Mouse (Mus musculus): ENCODE data around the gene Ano1. TPM values are rescaled to one million over a fixed set of nuclear protein-coding genes. Genes with fewer than 3 reads are reported as not detected.

Gene Ano1
- polyA plus RNA-seq, 1 experiment from 2014 or later, result not detected

- no peak overlapping the region for H3K4me3 ChIP-seq (ENCODE audit: inconsistent target)
- WGBS (ENCODE audit: missing documents), result 78% methylated on average over 22 of the region's 22 CpGs
- no peaks in the 10 kb centered on the region for H3K79me2 ChIP-seq (ENCODE audit: inconsistent target)
- H3K36me3 ChIP-seq (ENCODE audit: inconsistent target), result no peaks in the 10 kb centered on the region
- no peak overlapping the region for H3K27ac ChIP-seq
These were observed 130.8 kb downstream of the Ano1 start for GRCm38 (mm10) chr7:144620721-144621681.

DNA sequence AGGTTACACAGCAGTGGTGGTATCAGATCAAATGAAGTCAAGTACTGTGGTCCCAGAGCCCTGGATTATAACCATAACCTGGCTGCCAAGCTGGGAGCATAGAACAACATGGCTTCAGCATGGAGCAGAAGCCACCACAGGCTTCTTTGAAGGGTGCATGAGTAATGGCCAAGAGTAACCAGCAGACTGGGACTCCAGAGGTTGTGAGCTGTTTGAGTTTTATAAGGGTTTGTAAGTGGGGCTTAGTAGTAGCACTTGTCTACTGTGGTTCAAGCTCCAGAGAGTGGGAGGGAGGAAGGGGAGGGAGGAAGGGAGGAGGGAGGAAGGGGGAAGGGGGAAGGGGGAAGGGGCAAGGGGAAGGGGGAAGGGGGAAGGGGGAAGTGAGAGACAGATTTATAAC is 131.5 kb downstream of the Ano1 start:
- Histone ChIP-seq H3K27ac (no peak overlapping the region), H3K36me3 (ENCODE audit: inconsistent target) (no peaks in the 10 kb centered on the region), H3K4me3 (ENCODE audit: inconsistent target) (no peak overlapping the region), H3K79me2 (ENCODE audit: inconsistent target) (no peaks in the 10 kb centered on the region)

DNA sequence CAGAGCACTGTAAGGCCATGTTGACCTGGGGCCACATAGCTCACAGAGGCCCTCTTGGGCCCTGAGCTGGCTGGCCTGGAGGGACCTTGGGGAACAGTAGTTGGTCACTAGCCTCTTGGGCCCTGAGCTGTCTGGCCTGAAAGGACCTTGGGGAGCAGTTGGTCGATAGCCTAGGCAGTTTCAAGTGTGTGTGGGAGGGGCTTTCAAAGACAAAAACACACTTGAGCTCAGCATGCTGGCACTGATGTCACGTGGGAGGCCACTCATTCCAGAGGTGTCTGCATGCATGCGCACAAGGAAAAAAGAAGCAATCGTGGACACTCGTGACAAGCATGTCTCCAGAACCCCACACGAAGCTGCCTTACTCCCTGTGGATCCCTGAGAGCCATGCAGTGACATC is 136.4 kb downstream of the Ano1 start:
- no peaks in the 10 kb centered on the region for H3K79me2 ChIP-seq (ENCODE audit: inconsistent target)
- no peaks in the 10 kb centered on the region for H3K36me3 ChIP-seq (ENCODE audit: inconsistent target)
- WGBS (ENCODE audit: missing documents), result 88% methylated on average over 6 of the region's 6 CpGs
- no peak overlapping the region for H3K4me3 ChIP-seq (ENCODE audit: inconsistent target)
- no peak overlapping the region for H3K27ac ChIP-seq

GRCm38 (mm10) chr7:144612829-144613228 is 138.9 kb downstream of the Ano1 start:
- no peaks in the 10 kb centered on the region for H3K36me3 ChIP-seq (ENCODE audit: inconsistent target)
- no peaks in the 10 kb centered on the region for H3K79me2 ChIP-seq (ENCODE audit: inconsistent target)
- H3K27ac ChIP-seq, result no peak overlapping the region
- H3K4me3 ChIP-seq (ENCODE audit: inconsistent target), result no peak overlapping the region
- 31% methylated on average over 4 of the region's 4 CpGs for WGBS (ENCODE audit: missing documents)

DNA sequence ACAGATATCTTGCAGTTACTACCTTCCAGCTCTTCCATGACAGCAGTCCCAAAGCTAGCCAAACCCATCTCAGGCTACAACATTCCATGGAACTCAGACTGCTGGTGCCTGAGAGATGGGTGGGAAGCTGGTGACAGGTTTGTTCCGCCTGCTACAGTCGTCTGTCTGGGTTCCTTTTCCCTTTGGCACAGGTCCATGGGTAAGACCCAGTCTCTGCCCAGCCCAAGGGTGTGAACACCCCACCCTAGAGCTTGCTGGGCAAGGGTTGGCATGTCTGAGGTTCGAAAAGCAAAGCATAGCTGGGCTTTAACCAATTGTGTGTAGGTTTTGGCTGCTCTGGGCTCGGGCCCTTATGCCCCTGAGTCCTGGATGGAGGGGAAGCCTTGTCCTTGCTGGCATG is 139.4 kb downstream of the Ano1 start:
- Histone ChIP-seq H3K79me2 (ENCODE audit: inconsistent target) (no peaks in the 10 kb centered on the region), H3K36me3 (ENCODE audit: inconsistent target) (no peaks in the 10 kb centered on the region), H3K27ac (no peak overlapping the region), H3K4me3 (ENCODE audit: inconsistent target) (no peak overlapping the region)
- 52% methylated on average over 4 of the region's 4 CpGs for WGBS (ENCODE audit: missing documents)

- Histone ChIP-seq H3K27ac (no peak overlapping the region), H3K36me3 (ENCODE audit: inconsistent target) (no peaks in the 10 kb centered on the region), H3K79me2 (ENCODE audit: inconsistent target) (no peaks in the 10 kb centered on the region), H3K4me3 (ENCODE audit: inconsistent target) (no peak overlapping the region)
- WGBS (ENCODE audit: missing documents), result 94% methylated on average over 16 of the region's 16 CpGs
These were observed 140.2 kb downstream of the Ano1 start for GRCm38 (mm10) chr7:144611595-144611994.

DNA sequence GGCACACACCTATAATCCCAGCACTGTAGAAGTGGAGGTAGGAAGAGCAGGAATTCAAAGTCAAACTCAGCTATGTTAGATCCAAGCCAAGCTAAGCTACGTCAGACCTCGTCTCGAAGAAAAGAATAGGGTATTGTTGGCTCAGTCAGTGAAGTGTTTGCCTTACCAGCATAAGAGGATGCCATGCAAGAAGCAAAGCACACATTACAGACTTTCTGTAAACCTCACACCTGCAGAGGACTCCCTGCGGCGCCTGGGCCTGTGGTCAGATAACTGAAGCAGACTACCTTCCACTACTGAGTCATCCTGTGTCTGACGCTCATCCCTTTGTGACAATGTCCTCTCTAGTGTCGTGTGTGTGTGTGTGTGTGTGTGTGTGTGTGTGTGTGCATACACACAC is 142.2 kb downstream of the Ano1 start:
- H3K79me2 ChIP-seq (ENCODE audit: inconsistent target), result no peaks in the 10 kb centered on the region
- H3K36me3 ChIP-seq (ENCODE audit: inconsistent target), result no peaks in the 10 kb centered on the region
- no peak overlapping the region for H3K27ac ChIP-seq
- H3K4me3 ChIP-seq (ENCODE audit: inconsistent target), result no peak overlapping the region
- 89% methylated on average over 5 of the region's 7 CpGs for WGBS (ENCODE audit: missing documents)

DNA sequence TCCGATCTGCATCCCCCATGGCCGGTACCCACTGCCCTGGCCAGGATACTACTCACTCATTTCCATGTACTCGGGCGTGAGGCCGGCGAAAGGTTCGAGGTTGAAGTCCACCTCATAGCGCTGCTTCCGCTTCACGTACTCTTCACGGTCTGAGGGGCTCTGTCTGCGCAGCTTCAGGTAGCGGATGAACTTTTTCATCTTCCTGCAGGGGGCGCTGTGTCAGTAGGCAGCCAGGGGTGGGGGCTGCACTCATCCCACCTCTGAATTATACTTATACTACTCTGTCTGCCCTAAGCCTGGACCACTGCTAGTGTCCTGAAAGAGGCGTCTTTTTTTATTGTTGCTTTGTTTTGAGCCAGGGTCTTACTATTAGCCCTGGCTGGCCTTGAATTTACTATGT is 143.9 kb downstream of the Ano1 start:
- WGBS (ENCODE audit: missing documents), result 91% methylated on average over 15 of the region's 15 CpGs
- no peaks in the 10 kb centered on the region for H3K36me3 ChIP-seq (ENCODE audit: inconsistent target)
- H3K4me3 ChIP-seq (ENCODE audit: inconsistent target), result no peak overlapping the region
- H3K79me2 ChIP-seq (ENCODE audit: inconsistent target), result no peaks in the 10 kb centered on the region
- H3K27ac ChIP-seq, result no peak overlapping the region

GRCm38 (mm10) chr7:144604735-144605134 is 147.0 kb downstream of the Ano1 start:
- Histone ChIP-seq H3K4me3 (ENCODE audit: inconsistent target) (no peak overlapping the region), H3K36me3 (ENCODE audit: inconsistent target) (no peaks in the 10 kb centered on the region), H3K79me2 (ENCODE audit: inconsistent target) (no peaks in the 10 kb centered on the region), H3K27ac (no peak overlapping the region)
- WGBS (ENCODE audit: missing documents), result 77% methylated on average over 4 of the region's 4 CpGs

GRCm38 (mm10) chr7:144604291-144604690 is 147.5 kb downstream of the Ano1 start:
- Histone ChIP-seq H3K79me2 (ENCODE audit: inconsistent target) (no peaks in the 10 kb centered on the region), H3K4me3 (ENCODE audit: inconsistent target) (no peak overlapping the region), H3K36me3 (ENCODE audit: inconsistent target) (no peaks in the 10 kb centered on the region), H3K27ac (no peak overlapping the region)
- WGBS (ENCODE audit: missing documents), result 90% methylated on average over 2 of the region's 2 CpGs

DNA sequence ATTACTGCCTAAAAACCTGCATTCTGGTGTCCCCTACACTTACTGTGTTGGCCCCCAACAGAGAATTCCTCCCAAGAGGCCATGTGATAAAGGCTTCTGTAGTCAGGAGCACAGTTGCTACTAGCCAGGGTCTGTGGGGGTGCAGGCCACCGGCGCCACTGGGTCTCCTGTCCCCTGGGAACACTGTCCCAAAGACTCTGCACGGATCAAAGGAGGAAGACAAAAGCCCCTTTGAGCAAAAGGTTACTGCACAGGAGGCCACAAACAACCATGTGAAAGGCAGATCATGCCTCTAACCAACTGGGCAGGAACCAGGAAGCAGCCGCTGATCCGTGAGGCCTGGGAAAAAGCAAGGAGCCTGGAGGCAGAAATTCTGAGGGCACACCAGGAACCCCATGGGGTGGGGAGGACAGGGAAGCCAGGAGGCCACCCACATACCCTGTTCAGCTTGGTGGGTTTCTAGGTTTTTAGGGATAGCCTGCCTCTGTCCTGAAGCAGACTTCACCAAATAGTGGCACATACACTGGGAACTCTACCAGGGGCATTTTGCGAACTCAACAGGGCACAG is 151.4 kb downstream of the Ano1 start:
- Histone ChIP-seq H3K27ac (no peak overlapping the region), H3K4me3 (ENCODE audit: inconsistent target) (no peak overlapping the region), H3K79me2 (ENCODE audit: inconsistent target) (no peaks in the 10 kb centered on the region), H3K36me3 (ENCODE audit: inconsistent target) (no peaks in the 10 kb centered on the region)
- 88% methylated on average over 6 of the region's 6 CpGs for WGBS (ENCODE audit: missing documents)

GRCm38 (mm10) chr7:144589508-144589907 is 162.3 kb downstream of the Ano1 start:
- Histone ChIP-seq H3K27ac (no peak overlapping the region), H3K36me3 (ENCODE audit: inconsistent target) (no peaks in the 10 kb centered on the region), H3K79me2 (ENCODE audit: inconsistent target) (no peaks in the 10 kb centered on the region), H3K4me3 (ENCODE audit: inconsistent target) (no peak overlapping the region)
- WGBS (ENCODE audit: missing documents), result 94% methylated on average over 3 of the region's 3 CpGs

DNA sequence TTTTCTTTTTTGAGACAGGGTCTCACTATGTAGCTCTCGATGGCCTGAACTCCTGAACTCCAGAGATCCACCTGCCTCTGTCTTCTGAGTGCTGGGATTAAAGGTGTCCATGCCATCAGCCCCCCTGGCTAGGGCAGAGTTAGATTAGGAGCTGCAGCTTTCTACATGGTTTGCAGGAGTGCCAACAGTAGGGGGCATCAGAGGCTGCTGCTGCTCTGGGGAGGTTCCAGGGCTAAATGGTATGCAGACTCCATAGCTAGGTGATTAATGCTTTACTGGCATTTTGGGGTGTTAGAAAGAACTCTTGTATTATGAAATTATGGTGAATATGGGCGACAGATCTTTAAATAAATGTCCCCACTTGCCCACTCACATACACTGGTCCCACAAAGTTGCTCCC is 164.5 kb downstream of the Ano1 start:
- no peak overlapping the region for H3K27ac ChIP-seq
- no peaks in the 10 kb centered on the region for H3K36me3 ChIP-seq (ENCODE audit: inconsistent target)
- H3K4me3 ChIP-seq (ENCODE audit: inconsistent target), result no peak overlapping the region
- 29% methylated on average over 2 of the region's 2 CpGs for WGBS (ENCODE audit: missing documents)
- no peaks in the 10 kb centered on the region for H3K79me2 ChIP-seq (ENCODE audit: inconsistent target)

DNA sequence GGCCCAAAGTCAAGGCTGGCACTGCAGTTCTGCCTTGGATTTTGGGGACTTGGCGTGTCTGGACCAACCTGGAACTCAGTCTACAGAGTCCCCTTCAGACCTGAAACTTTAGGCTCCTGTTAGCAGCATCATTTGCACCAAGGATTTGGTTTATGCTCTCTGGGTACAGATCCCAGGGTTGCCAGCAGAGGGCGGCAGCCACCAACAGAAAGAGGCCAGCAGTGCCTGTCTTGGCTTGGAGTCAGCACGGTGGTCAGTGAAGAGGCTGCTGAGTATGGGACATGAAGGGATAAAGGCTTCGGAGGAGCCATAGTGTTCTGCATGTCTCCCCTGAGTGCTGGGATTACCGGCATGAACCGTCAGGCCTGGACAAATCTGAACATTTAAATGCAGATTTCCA is 166.1 kb downstream of the Ano1 start:
- WGBS (ENCODE audit: missing documents), result 30% methylated on average over 6 of the region's 6 CpGs
- no peaks in the 10 kb centered on the region for H3K36me3 ChIP-seq (ENCODE audit: inconsistent target)
- peaks cover 4% of the 10 kb centered on the region; the same call in 1 of the 2 replicates for H3K79me2 ChIP-seq (ENCODE audit: inconsistent target)
- no peak overlapping the region for H3K4me3 ChIP-seq (ENCODE audit: inconsistent target)
- no peak overlapping the region for H3K27ac ChIP-seq

GRCm38 (mm10) chr7:144583619-144584018 is 168.2 kb downstream of the Ano1 start:
- H3K36me3 ChIP-seq (ENCODE audit: inconsistent target), result no peaks in the 10 kb centered on the region; the same call in 1 of the 2 replicates
- no peak overlapping the region for H3K4me3 ChIP-seq (ENCODE audit: inconsistent target)
- no peak overlapping the region for H3K27ac ChIP-seq
- H3K79me2 ChIP-seq (ENCODE audit: inconsistent target), result peaks cover 17% of the 10 kb centered on the region; the same call in 1 of the 2 replicates
- WGBS (ENCODE audit: missing documents), result 0% methylated on average over 3 of the region's 4 CpGs
